Mouse (Mus musculus): ENCODE measurements around the gene Vmn2r30.
"Not testable (repeated sequence)": the region's sequence is repeated elsewhere in the genome, so short reads cannot be mapped to it uniquely, and the experiment has no call there.

The Vmn2r30 gene

DNA sequence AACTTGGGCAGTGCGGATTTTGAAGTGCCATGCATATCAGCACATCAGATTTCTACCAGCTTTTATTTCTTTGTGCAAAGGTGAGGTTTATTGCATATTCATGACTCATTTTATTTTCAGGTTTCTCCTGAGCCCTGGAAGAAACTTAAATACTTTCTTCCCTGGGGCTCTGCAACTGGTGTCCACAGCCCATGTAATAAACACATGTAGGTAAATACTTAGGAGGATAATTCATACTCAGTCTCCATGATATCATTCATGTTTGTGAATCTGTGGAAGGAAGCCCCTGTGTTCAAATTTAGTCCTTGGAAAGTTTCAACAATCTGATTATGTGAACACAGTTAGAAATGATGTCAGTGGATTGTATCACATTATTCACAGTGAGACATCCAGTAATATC lies at the start of gene Vmn2r30:
TSS of gene Vmn2r30 (minus strand) at position 101 of the 400 bp plus-strand sequence.
- DNase-seq (ENCODE audit: low read depth, low spot score) = not testable (repeated sequence)

DNA sequence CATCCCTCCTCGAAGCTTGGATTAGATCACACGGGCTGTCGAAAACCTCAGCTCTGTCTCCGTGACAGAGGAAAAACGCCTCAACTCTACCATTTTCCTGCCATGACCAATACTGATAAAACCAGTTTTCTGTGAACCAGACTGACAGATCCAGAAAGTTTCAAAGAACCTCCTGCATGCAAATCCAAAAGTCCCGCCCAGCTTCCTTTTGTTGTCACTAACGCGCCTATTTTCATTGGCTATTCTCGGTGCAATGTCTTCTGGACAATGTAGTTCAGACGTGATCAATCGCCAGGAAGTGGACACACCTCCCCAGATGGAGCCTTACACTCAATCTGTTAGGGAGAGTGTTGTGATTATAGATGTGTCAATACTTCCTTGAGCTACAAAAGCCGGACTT lies 37.0 kb upstream of the Vmn2r30 start, which contains the start of gene Gm45783:
TSS of gene Gm45783 (minus strand) at position 143 of the 400 bp plus-strand sequence.
- not testable (repeated sequence) for DNase-seq (ENCODE audit: low read depth, low spot score)

DNA sequence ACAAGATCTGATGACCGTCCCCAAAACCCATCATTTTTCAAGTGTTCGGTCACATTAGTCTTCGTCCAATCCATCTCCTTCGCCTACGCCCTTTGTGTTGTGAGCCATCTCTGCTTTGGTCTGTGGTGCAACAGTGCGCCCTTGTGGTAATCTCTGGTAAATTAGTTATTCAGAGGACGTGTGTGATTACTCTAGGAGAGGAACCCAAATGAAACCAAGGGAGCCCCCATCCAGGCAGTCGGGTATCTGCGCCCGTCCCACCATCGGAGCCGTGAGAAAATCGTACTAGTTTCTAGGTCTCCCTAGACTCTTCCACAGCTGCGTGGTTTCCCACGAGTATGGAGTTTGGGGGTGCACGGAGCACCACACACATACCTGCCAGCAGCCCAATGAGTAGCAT lies 41.8 kb downstream of the Vmn2r30 start:
- DNase-seq (ENCODE audit: low read depth, low spot score) = no peak

DNA sequence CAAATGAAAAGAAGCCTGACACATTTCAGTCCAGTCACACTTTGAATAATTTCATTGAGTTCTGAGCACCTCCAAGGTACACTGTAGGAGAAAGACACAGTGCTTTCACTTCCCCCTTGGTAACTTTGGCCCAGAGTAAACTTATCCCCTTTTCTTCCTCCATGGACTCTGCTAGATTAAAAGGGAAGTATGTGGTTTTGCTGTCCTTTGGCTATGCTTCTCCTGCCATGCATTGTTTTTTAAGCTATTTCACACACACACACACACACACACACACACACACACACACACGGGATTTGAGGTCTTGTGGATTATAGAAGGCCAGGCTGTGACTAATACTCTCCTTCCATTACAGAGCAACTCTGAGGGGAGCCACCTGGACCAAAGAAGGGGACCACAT lies 56.0 kb downstream of the Vmn2r30 start:
- DNase-seq (ENCODE audit: low read depth, low spot score) = no peak

DNA sequence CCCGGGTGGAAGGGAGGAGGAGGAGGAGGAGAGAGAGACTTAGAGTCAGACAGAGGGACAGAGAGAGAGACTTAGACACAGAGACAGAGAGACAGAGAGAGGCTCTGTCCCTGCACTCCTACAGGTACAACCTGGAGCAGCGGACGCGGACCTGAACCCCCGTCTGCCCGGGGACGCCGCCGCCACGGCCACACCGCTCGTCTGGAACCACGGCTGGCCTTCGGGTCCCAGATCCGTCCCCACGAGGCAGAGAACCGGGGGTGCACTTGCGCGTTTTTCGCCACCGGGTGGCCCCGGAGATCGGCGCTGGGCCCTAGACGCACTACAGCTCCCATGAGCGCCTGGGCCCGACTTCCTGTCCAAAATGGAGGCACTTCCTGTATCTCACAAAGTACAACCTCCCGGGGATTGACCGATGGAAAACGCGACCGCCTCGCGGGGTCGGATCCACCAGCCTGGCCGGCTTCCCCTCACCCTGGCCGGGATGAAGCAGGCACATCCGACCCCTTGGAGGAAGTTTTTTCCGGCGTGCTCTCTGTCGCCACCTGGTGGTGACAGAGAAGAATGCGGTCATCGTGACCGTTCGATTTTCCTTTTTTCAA lies 59.3 kb downstream of the Vmn2r30 start, which contains the start of gene Gm45844:
TSS of gene Gm45844 (minus strand) at position 324 of the 602 bp plus-strand sequence.
- DNase-seq (ENCODE audit: low read depth, low spot score) = not testable (repeated sequence)

DNA sequence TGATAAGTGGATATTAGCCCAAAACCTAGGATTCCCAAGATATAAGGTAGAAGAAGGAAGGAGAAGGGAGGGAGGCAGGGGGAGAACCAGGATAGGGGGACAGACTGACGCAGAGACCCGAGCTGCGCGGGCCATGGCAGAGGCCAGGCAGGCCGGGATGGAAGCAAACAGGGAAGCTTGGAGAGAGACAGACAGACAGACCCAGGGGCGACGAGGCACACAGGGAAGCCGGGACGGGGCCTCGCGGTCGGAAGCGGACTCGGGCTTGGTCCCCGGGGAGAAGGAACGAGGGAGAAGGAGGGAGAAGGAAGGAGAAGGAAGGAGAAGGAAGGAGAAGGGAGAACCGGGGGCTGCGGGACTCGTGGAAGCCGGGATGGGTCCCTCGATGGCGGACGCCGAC lies 59.9 kb downstream of the Vmn2r30 start:
- DNase-seq (ENCODE audit: low read depth, low spot score) = not testable (repeated sequence)
